Comparison of ENCODE assay signal across 22 mouse cellular contexts in genomic region chr11:61262516-61262915, GRCm38 (mm10). TPM values are rescaled to one million over a fixed set of nuclear protein-coding genes. Genes with fewer than 3 reads are reported as not detected.
"Had no signal": no experiment of that assay in that cellular context is flagged by ENCODE, and none has a peak within 500 bp of the region (broad histone marks: within the 10 kb centered on the region; RNA-seq: fewer than 3 reads in every experiment).

No protein-coding gene starts in this region.

- DNase-seq: liver, postnatal 0 days; lung, adult 2 months; lung, postnatal 14 days; lung, postnatal 36 days; retina, postnatal 1 day; right cerebral cortex, adult 18-20 months; right cerebral cortex, postnatal 25 days; right cerebral cortex, postnatal 4 days; spleen, adult 18-20 months; thymus, adult 18-20 months; thymus, postnatal 14 days; thymus, postnatal 36 days had no signal

- H3K27ac ChIP-seq: liver, embryonic 15.5 days; lung, embryonic 15.5 days; macrophage; midbrain, embryonic 13.5 days; midbrain, embryonic 15.5 days; neural tube, embryonic 12.5 days had no signal

- H3K27me3 ChIP-seq: liver, embryonic 15.5 days; lung, embryonic 15.5 days; megakaryocyte, embryonic 14.5 days; midbrain, embryonic 13.5 days; midbrain, embryonic 15.5 days; neural tube, embryonic 12.5 days had no signal

- H3K4me3 ChIP-seq: liver, embryonic 15.5 days; lung, embryonic 15.5 days; megakaryocyte, embryonic 14.5 days; midbrain, embryonic 13.5 days; midbrain, embryonic 15.5 days; neural tube, embryonic 12.5 days had no signal

RNA-seq across cellular contexts. Expression of gene Aldh3a1, which starts 55.2 kb away (rescaled TPM):
- polyA plus RNA-seq: macrophage; midbrain, embryonic 11.5 days; midbrain, embryonic 13.5 days; neural tube, embryonic 12.5 days; neural tube, embryonic 14.5 days; stomach, embryonic 14.5 days had no signal
